Mouse (Mus musculus) forebrain, embryonic 12.5 days (tissue): ENCODE measurements around the gene Tpd52l1. TPM values are rescaled to one million over a fixed set of nuclear protein-coding genes. Genes with fewer than 3 reads are reported as not detected.

Experiments
- ATAC-seq: fragments of 200-750 bp; cut with Nextera tagmentation; 2 replicates; pipeline ENCODE4 v1.8.0; 2017; ENCODE audit warnings: moderate TSS enrichment; ENCODE audit not compliant: low FRiP score
- H3K27ac ChIP-seq: fragments of 300-500 bp; sonication (generic); 2 replicates; pipeline ENCODE4 v1.5.1; 2016; ENCODE audit warnings: mild to moderate bottlenecking
- H3K27me3 ChIP-seq: fragments of 300-500 bp; sonication (generic); 2 replicates; pipeline ENCODE4 v1.6.1; 2016; ENCODE audit warnings: mild to moderate bottlenecking
- H3K36me3 ChIP-seq: fragments of 300-500 bp; sonication (generic); replicated peaks from 2 replicates; pipeline ENCODE4 v1.6.1; 2016; ENCODE audit warnings: mild to moderate bottlenecking
- H3K4me1 ChIP-seq: fragments of 300-500 bp; sonication (generic); 2 replicates; pipeline ENCODE4 v1.6.1; 2016
- H3K4me2 ChIP-seq: fragments of 300-500 bp; sonication (generic); 2 replicates; pipeline ENCODE4 v1.6.1; 2016; ENCODE audit warnings: mild to moderate bottlenecking, moderate library complexity
- H3K4me3 ChIP-seq: fragments of 300-500 bp; sonication (generic); replicated peaks from 2 replicates; pipeline ENCODE4 v1.5.1; 2016; ENCODE audit warnings: mild to moderate bottlenecking
- H3K9ac ChIP-seq: fragments of 300-500 bp; sonication (generic); 2 replicates; pipeline ENCODE4 v1.6.1; 2016; ENCODE audit warnings: mild to moderate bottlenecking
- H3K9me3 ChIP-seq: fragments of 300-500 bp; sonication (generic); 2 replicates; pipeline ENCODE4 v1.6.1; 2016
- WGBS: fragments of 180-500 bp; shearing (Covaris S2); methylation state at CpG from one replicate; pipeline ENCODE4 v1.1.7; 2016; 5-methylcytosine and 5-hydroxymethylcytosine counted together
- polyA plus RNA-seq: library from polyadenylated mRNA; unstranded; fragments of >200 nt; fragmentation: Nextera tagmentation; extraction: Ambion mirVana; gene quantifications from 2 replicates; pipeline ENCODE4 v1.2.1, GENCODE M21; 2016

Gene Tpd52l1
- polyA plus RNA-seq, 1 experiment from 2014 or later, result 16.6 TPM

DNA sequence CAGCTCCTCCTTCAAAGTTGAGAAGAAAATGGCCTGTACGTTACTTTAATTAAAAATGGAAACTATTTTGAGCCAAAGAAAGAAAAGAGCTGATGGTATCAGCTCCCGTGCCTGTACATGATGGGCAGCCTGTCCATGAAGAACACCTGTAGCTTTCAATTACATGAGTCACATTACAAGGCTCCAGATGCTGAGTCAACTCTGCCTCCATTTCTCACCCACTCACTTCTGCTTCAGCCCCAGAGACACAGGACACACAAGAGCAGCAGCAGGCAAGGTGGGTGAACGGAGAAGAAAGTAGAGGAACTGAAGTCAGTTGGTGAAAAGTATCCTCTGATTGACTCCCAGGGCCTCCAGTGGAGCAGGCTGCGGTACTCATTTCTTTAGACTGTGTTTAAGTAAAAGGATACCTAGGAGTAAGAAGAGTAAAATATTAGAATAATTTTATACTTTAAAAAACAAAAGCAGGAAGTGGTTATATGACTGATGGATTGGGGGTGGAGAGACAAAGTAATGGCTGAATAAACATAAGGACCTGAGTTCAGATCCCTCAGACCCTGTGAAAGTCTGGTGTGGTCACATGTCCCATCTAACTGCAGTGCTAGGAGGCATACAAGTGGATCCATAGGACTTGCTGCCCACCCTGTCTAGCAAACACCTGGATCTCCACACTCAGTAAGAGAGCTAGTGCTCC lies 156.9 kb downstream of the Tpd52l1 start:
- WGBS, result 92% methylated on average over 4 of the region's 4 CpGs
- Histone ChIP-seq H3K4me2 (no peak overlapping the region), H3K4me1 (no peaks in the 10 kb centered on the region), H3K9ac (no peak overlapping the region), H3K36me3 (no peaks in the 10 kb centered on the region), H3K27me3 (no peaks in the 10 kb centered on the region), H3K4me3 (no peak overlapping the region), H3K27ac (no peak overlapping the region), H3K9me3 (no peaks in the 10 kb centered on the region)
- ATAC-seq, result no peak

DNA sequence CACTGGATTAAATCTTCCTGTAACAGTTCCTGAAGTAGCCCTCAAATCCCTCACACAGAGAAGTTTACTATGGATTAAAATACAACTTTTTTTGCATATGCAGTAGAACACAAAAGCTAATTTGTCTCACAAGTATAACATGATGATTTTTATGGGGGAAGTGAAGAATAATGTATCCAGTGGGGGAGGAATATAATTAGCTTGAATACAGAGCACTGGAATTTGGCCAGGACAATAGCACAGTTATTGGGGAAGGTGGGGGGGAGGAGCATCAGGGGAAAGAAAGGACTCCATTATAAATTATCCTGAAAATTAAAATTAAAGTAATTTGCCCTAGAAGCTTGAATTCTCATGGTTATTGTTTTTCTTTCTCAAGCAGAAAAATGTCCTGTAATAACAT lies 158.0 kb downstream of the Tpd52l1 start:
- no peak overlapping the region for H3K4me2 ChIP-seq
- H3K4me1 ChIP-seq, result no peaks in the 10 kb centered on the region
- no peak for ATAC-seq
- no peak overlapping the region for H3K27ac ChIP-seq
- H3K9ac ChIP-seq, result no peak overlapping the region
- H3K4me3 ChIP-seq, result no peak overlapping the region
- no peaks in the 10 kb centered on the region for H3K36me3 ChIP-seq
- H3K27me3 ChIP-seq, result no peaks in the 10 kb centered on the region
- H3K9me3 ChIP-seq, result no peaks in the 10 kb centered on the region

Other genes with a start within 250 kb of the Tpd52l1 start
- gene Hddc2, start 132.6 kb downstream of the Tpd52l1 start, polyA plus RNA-seq, result 57.6 and 62.6 TPM in 2 replicates
- 1.4 and 1.6 TPM in 2 replicates for gene Rnf217, start 163.2 kb upstream of the Tpd52l1 start, polyA plus RNA-seq